Mouse (Mus musculus) cerebellum, postnatal 36 days (tissue): Measurements from ENCODE around the gene Srsy.
"Not testable (repeated sequence)": the region's sequence is repeated elsewhere in the genome, so short reads cannot be mapped to it uniquely, and the experiment has no call there.

ENCODE experiments used
- DNase-seq, 2 experiments: peaks; one replicate each; pipeline ENCODE4 v3.0.0; 2021 to 2022; ENCODE audit warnings: mixed read lengths in 2 of 2

Srsy gene

DNA sequence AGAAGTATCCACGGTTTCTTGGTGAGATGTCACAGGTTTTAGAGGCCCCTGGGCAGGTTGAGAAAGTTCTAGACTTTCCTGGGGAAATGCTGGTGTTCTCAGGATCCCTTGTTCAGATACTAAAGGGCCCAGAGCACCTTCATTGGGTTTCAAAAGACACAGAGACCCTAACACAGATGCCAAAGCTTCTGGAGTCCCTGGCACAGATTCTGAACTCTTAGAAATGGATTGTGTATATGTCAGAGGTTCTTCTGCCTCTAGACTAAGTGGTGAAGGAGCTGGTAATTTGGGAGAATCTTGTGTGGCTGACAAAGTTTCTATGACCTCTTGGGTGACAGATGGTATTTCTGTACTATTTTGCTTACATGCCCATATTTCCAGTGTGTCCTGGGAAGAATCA is at the start of gene Srsy:
Gene Srsy (minus strand): TSS at position 101 of the 400 bp plus-strand sequence.
- DNase-seq, result not testable (repeated sequence)
